Mouse (Mus musculus): ENCODE measurements at regions not wholly inside any gene's neighbourhood (a gene's known extent, or its start where the extent isn't known, plus 50 kb on each side); places are given as distances from the start of the nearest gene placed in this dataset.
A peak's percentile ranks its signal among the peaks of the same experiment; 100 is the strongest.

- Histone ChIP-seq H3K79me2 (ENCODE audit: control insufficient read depth, insufficient read depth, low read length) (no peaks in the 10 kb centered on the region), H3K27me3 (ENCODE audit: control insufficient read depth, insufficient read depth, low read length) (no peaks in the 10 kb centered on the region), H3K4me3 (ENCODE audit: insufficient read depth, low read depth, low read length) (no peak overlapping the region), H3K27ac (replicated peaks; ENCODE audit: insufficient read depth, low read depth, low read length) (no peak overlapping the region), H3K36me3 (ENCODE audit: control insufficient read depth, insufficient read depth, low read length) (no peaks in the 10 kb centered on the region), H3K4me1 (ENCODE audit: control insufficient read depth, insufficient read depth, low read length) (no peaks in the 10 kb centered on the region), H3K9ac (ENCODE audit: low read depth, low read length) (no peak overlapping the region)
- DNase-seq (ENCODE audit: extremely low read depth, low read depth, low spot score), result no peak
- WGBS, result 75% methylated on average over 2 of the region's 2 CpGs
- TF ChIP-seq CTCF (IDR thresholded peaks at IDR 0.05; ENCODE audit: low read depth, low read length) (no peak), POLR2A (IDR thresholded peaks at IDR 0.05; ENCODE audit: extremely low read depth, insufficient read depth, low read length) (no peak)
Observed at GRCm38 (mm10) chr14:78420966-78421365, 113.1 kb upstream of the Tnfsf11 start.

GRCm38 (mm10) chr14:78420176-78420575 is 112.3 kb upstream of the Tnfsf11 start:
- no peaks in the 10 kb centered on the region for H3K79me2 ChIP-seq (ENCODE audit: control insufficient read depth, insufficient read depth, low read length)
- H3K27me3 ChIP-seq (ENCODE audit: control insufficient read depth, insufficient read depth, low read length), result no peaks in the 10 kb centered on the region
- no peaks in the 10 kb centered on the region for H3K4me1 ChIP-seq (ENCODE audit: control insufficient read depth, insufficient read depth, low read length)
- no peak for TF ChIP-seq CTCF (IDR thresholded peaks at IDR 0.05; ENCODE audit: low read depth, low read length)
- TF ChIP-seq POLR2A (IDR thresholded peaks at IDR 0.05; ENCODE audit: extremely low read depth, insufficient read depth, low read length), result no peak
- H3K36me3 ChIP-seq (ENCODE audit: control insufficient read depth, insufficient read depth, low read length), result no peaks in the 10 kb centered on the region
- H3K4me3 ChIP-seq (ENCODE audit: insufficient read depth, low read depth, low read length), result no peak overlapping the region
- 57% methylated on average over 3 of the region's 3 CpGs for WGBS
- no peak overlapping the region for H3K27ac ChIP-seq (replicated peaks; ENCODE audit: insufficient read depth, low read depth, low read length)
- no peak overlapping the region for H3K9ac ChIP-seq (ENCODE audit: low read depth, low read length)
- peak; percentile 13 for DNase-seq (ENCODE audit: extremely low read depth, low read depth, low spot score)

- Histone ChIP-seq H3K9ac (ENCODE audit: low read depth, low read length) (no peak overlapping the region), H3K27ac (replicated peaks; ENCODE audit: insufficient read depth, low read depth, low read length) (no peak overlapping the region), H3K79me2 (ENCODE audit: control insufficient read depth, insufficient read depth, low read length) (no peaks in the 10 kb centered on the region), H3K4me3 (ENCODE audit: insufficient read depth, low read depth, low read length) (no peak overlapping the region), H3K36me3 (ENCODE audit: control insufficient read depth, insufficient read depth, low read length) (no peaks in the 10 kb centered on the region), H3K4me1 (ENCODE audit: control insufficient read depth, insufficient read depth, low read length) (no peaks in the 10 kb centered on the region; the same call in 1 of the 2 replicates), H3K27me3 (ENCODE audit: control insufficient read depth, insufficient read depth, low read length) (no peaks in the 10 kb centered on the region)
- TF ChIP-seq CTCF (IDR thresholded peaks at IDR 0.05; ENCODE audit: low read depth, low read length) (peak; percentile 47), POLR2A (IDR thresholded peaks at IDR 0.05; ENCODE audit: extremely low read depth, insufficient read depth, low read length) (no peak)
- DNase-seq (ENCODE audit: extremely low read depth, low read depth, low spot score), result peak; percentile 85
- WGBS, result 16% methylated on average over 3 of the region's 3 CpGs
Observed at GRCm38 (mm10) chr14:78405568-78405967, 97.7 kb upstream of the Tnfsf11 start.

- Histone ChIP-seq H3K79me2 (ENCODE audit: control insufficient read depth, insufficient read depth, low read length) (no peaks in the 10 kb centered on the region), H3K9ac (ENCODE audit: low read depth, low read length) (no peak overlapping the region), H3K4me1 (ENCODE audit: control insufficient read depth, insufficient read depth, low read length) (no peaks in the 10 kb centered on the region), H3K27ac (replicated peaks; ENCODE audit: insufficient read depth, low read depth, low read length) (no peak overlapping the region), H3K36me3 (ENCODE audit: control insufficient read depth, insufficient read depth, low read length) (no peaks in the 10 kb centered on the region), H3K4me3 (ENCODE audit: insufficient read depth, low read depth, low read length) (no peak overlapping the region), H3K27me3 (ENCODE audit: control insufficient read depth, insufficient read depth, low read length) (peaks cover 2% of the 10 kb centered on the region; the same call in 1 of the 2 replicates)
- WGBS, result 74% methylated on average over 2 of the region's 2 CpGs
- no peak for DNase-seq (ENCODE audit: extremely low read depth, low read depth, low spot score)
- TF ChIP-seq POLR2A (IDR thresholded peaks at IDR 0.05; ENCODE audit: extremely low read depth, insufficient read depth, low read length), result no peak
- TF ChIP-seq CTCF (IDR thresholded peaks at IDR 0.05; ENCODE audit: low read depth, low read length), result no peak
Observed at GRCm38 (mm10) chr14:78397914-78398313, 90.1 kb upstream of the Tnfsf11 start.

GRCm38 (mm10) chr14:78395631-78396030 is 87.8 kb upstream of the Tnfsf11 start:
- TF ChIP-seq POLR2A (IDR thresholded peaks at IDR 0.05; ENCODE audit: extremely low read depth, insufficient read depth, low read length), result no peak
- TF ChIP-seq CTCF (IDR thresholded peaks at IDR 0.05; ENCODE audit: low read depth, low read length), result no peak
- Histone ChIP-seq H3K27me3 (ENCODE audit: control insufficient read depth, insufficient read depth, low read length) (peaks cover 2% of the 10 kb centered on the region; the same call in 1 of the 2 replicates), H3K4me3 (ENCODE audit: insufficient read depth, low read depth, low read length) (no peak overlapping the region), H3K9ac (ENCODE audit: low read depth, low read length) (no peak overlapping the region), H3K79me2 (ENCODE audit: control insufficient read depth, insufficient read depth, low read length) (no peaks in the 10 kb centered on the region), H3K4me1 (ENCODE audit: control insufficient read depth, insufficient read depth, low read length) (no peaks in the 10 kb centered on the region), H3K27ac (replicated peaks; ENCODE audit: insufficient read depth, low read depth, low read length) (no peak overlapping the region), H3K36me3 (ENCODE audit: control insufficient read depth, insufficient read depth, low read length) (no peaks in the 10 kb centered on the region)
- 93% methylated on average over 6 of the region's 6 CpGs for WGBS
- DNase-seq (ENCODE audit: extremely low read depth, low read depth, low spot score), result no peak

GRCm38 (mm10) chr14:78387011-78387410 is 79.2 kb upstream of the Tnfsf11 start:
- Histone ChIP-seq H3K27ac (replicated peaks; ENCODE audit: insufficient read depth, low read depth, low read length) (no peak overlapping the region), H3K4me3 (ENCODE audit: insufficient read depth, low read depth, low read length) (no peak overlapping the region), H3K9ac (ENCODE audit: low read depth, low read length) (no peak overlapping the region), H3K79me2 (ENCODE audit: control insufficient read depth, insufficient read depth, low read length) (no peaks in the 10 kb centered on the region), H3K36me3 (ENCODE audit: control insufficient read depth, insufficient read depth, low read length) (no peaks in the 10 kb centered on the region), H3K27me3 (ENCODE audit: control insufficient read depth, insufficient read depth, low read length) (no peaks in the 10 kb centered on the region), H3K4me1 (ENCODE audit: control insufficient read depth, insufficient read depth, low read length) (no peaks in the 10 kb centered on the region; the same call in 1 of the 2 replicates)
- WGBS, result 86% methylated on average over 5 of the region's 5 CpGs
- TF ChIP-seq CTCF (IDR thresholded peaks at IDR 0.05; ENCODE audit: low read depth, low read length), result no peak
- TF ChIP-seq POLR2A (IDR thresholded peaks at IDR 0.05; ENCODE audit: extremely low read depth, insufficient read depth, low read length), result no peak
- DNase-seq (ENCODE audit: extremely low read depth, low read depth, low spot score), result no peak

All from liver, adult 2 months (tissue).